Mouse (Mus musculus) forebrain, embryonic 11.5 days (tissue): ENCODE measurements around the gene Ccnyl1. TPM values are rescaled to one million over a fixed set of nuclear protein-coding genes. Genes with fewer than 3 reads are reported as not detected.
A peak's percentile ranks its signal among the peaks of the same experiment; 100 is the strongest.

ENCODE experiments used
- ATAC-seq: fragments of 200-750 bp; cut with Nextera tagmentation; replicated peaks from 2 replicates; pipeline ENCODE4 v1.8.0; 2017; ENCODE audit warnings: moderate TSS enrichment; ENCODE audit not compliant: low FRiP score
- DNase-seq: peaks from one replicate; pipeline ENCODE4 v3.0.0-alpha.2; 2017; ENCODE audit warnings: low spot score
- H3K27ac ChIP-seq: fragments of 300-500 bp; sonication (generic); 2 replicates; pipeline ENCODE4 v1.5.1; 2014; ENCODE audit warnings: low read depth, low read length
- H3K27me3 ChIP-seq: fragments of 300-500 bp; sonication (generic); 2 replicates; pipeline ENCODE4 v1.6.1; 2014; ENCODE audit warnings: mild to moderate bottlenecking, low read length, mixed read lengths; ENCODE audit not compliant: control insufficient read depth, insufficient read depth
- H3K36me3 ChIP-seq: fragments of 300-500 bp; sonication (generic); 2 replicates; pipeline ENCODE4 v1.6.1; 2014; ENCODE audit warnings: mild to moderate bottlenecking, low read length, moderate library complexity, mixed read lengths; ENCODE audit not compliant: control insufficient read depth, insufficient read depth
- H3K4me1 ChIP-seq: fragments of 300-500 bp; sonication (generic); replicated peaks from 2 replicates; pipeline ENCODE4 v1.6.1; 2014; ENCODE audit warnings: low read length, mixed read lengths; ENCODE audit not compliant: control insufficient read depth, insufficient read depth
- H3K4me2 ChIP-seq: fragments of 300-500 bp; sonication (generic); 2 replicates; pipeline ENCODE4 v1.6.1; 2014; ENCODE audit warnings: low read depth, mild to moderate bottlenecking, low read length, moderate library complexity, mixed read lengths; ENCODE audit not compliant: severe bottlenecking
- H3K4me3 ChIP-seq: fragments of 300-500 bp; sonication (generic); 2 replicates; pipeline ENCODE4 v1.5.1; 2014; ENCODE audit warnings: low read depth, low read length
- H3K9ac ChIP-seq: fragments of 300-500 bp; sonication (generic); 2 replicates; pipeline ENCODE4 v1.6.1; 2014; ENCODE audit warnings: low read length
- H3K9me3 ChIP-seq: fragments of 300-500 bp; sonication (generic); 2 replicates; pipeline ENCODE4 v1.6.1; 2016; ENCODE audit warnings: low read length, mixed read lengths; ENCODE audit not compliant: control insufficient read depth
- WGBS: fragments of 180-500 bp; shearing (Covaris S2); extraction: QIAGEN DNeasy Blood & Tissue Kit; methylation state at CpG from one replicate; pipeline ENCODE4 v1.1.7; 2014; 5-methylcytosine and 5-hydroxymethylcytosine counted together
- polyA plus RNA-seq: library from polyadenylated mRNA; unstranded; fragments of >200 nt; fragmentation: Nextera tagmentation; extraction: Ambion mirVana; gene quantifications from 2 replicates; pipeline ENCODE4 v1.2.1, GENCODE M21; 2014

The Ccnyl1 gene
- polyA plus RNA-seq, 1 experiment from 2014 or later, result 10.6 TPM

- Histone ChIP-seq H3K4me2 (no peak overlapping the region), H3K27me3 (no peaks in the 10 kb centered on the region), H3K9ac (no peak overlapping the region), H3K9me3 (no peaks in the 10 kb centered on the region), H3K27ac (no peak overlapping the region), H3K4me1 (no peaks in the 10 kb centered on the region), H3K4me3 (no peak overlapping the region), H3K36me3 (no peaks in the 10 kb centered on the region)
- DNase-seq (no peak), ATAC-seq (no peak)
- WGBS, result 88% methylated on average over 14 of the region's 14 CpGs
Measured at GRCm38 (mm10) chr1:64712006-64712760, 21.9 kb downstream of the Ccnyl1 start.

- no peaks in the 10 kb centered on the region for H3K9me3 ChIP-seq
- DNase-seq (no peak), ATAC-seq (no peak)
- no peak overlapping the region for H3K27ac ChIP-seq
- WGBS, result 73% methylated on average over 2 of the region's 2 CpGs
- H3K4me1 ChIP-seq, result no peaks in the 10 kb centered on the region
- no peaks in the 10 kb centered on the region; the same call in 1 of the 2 replicates for H3K36me3 ChIP-seq
- H3K9ac ChIP-seq, result no peak overlapping the region
- H3K4me3 ChIP-seq, result no peak overlapping the region
- no peaks in the 10 kb centered on the region for H3K27me3 ChIP-seq
- no peak overlapping the region for H3K4me2 ChIP-seq
Measured at GRCm38 (mm10) chr1:64715458-64715857, 25.2 kb downstream of the Ccnyl1 start.

GRCm38 (mm10) chr1:64716589-64717304 is 26.5 kb downstream of the Ccnyl1 start:
- no peak for ATAC-seq
- Histone ChIP-seq H3K4me2 (no peak overlapping the region), H3K27me3 (no peaks in the 10 kb centered on the region), H3K4me3 (no peak overlapping the region), H3K4me1 (no peaks in the 10 kb centered on the region), H3K9ac (no peak overlapping the region), H3K9me3 (no peaks in the 10 kb centered on the region), H3K36me3 (no peaks in the 10 kb centered on the region; the same call in 1 of the 2 replicates), H3K27ac (no peak overlapping the region)
- no peak for DNase-seq
- WGBS, result 89% methylated on average over 7 of the region's 7 CpGs

GRCm38 (mm10) chr1:64717504-64717903 is 27.2 kb downstream of the Ccnyl1 start:
- Histone ChIP-seq H3K27ac (no peak overlapping the region), H3K27me3 (no peaks in the 10 kb centered on the region), H3K4me1 (no peaks in the 10 kb centered on the region), H3K4me2 (no peak overlapping the region), H3K4me3 (no peak overlapping the region), H3K9me3 (no peaks in the 10 kb centered on the region), H3K36me3 (no peaks in the 10 kb centered on the region; the same call in 1 of the 2 replicates), H3K9ac (no peak overlapping the region)
- DNase-seq, result no peak
- 0 out of 2 replicates have a peak, but pooled peaks have one; percentile 64 for ATAC-seq

- Histone ChIP-seq H3K9ac (no peak overlapping the region), H3K27ac (no peak overlapping the region), H3K4me2 (no peak overlapping the region), H3K9me3 (no peaks in the 10 kb centered on the region), H3K4me3 (no peak overlapping the region), H3K36me3 (no peaks in the 10 kb centered on the region; the same call in 1 of the 2 replicates), H3K4me1 (no peaks in the 10 kb centered on the region), H3K27me3 (no peaks in the 10 kb centered on the region)
- ATAC-seq (no peak), DNase-seq (no peak)
- WGBS, result 65% methylated on average over 10 of the region's 10 CpGs
Measured at GRCm38 (mm10) chr1:64721034-64721587, 30.9 kb downstream of the Ccnyl1 start.

- 67% methylated on average over 4 of the region's 4 CpGs for WGBS
- H3K9ac ChIP-seq, result no peak overlapping the region
- no peak overlapping the region for H3K4me2 ChIP-seq
- H3K36me3 ChIP-seq, result no peaks in the 10 kb centered on the region
- peaks cover 20% of the 10 kb centered on the region for H3K27me3 ChIP-seq
- ATAC-seq (no peak), DNase-seq (no peak)
- no peaks in the 10 kb centered on the region for H3K9me3 ChIP-seq
- peaks cover 14% of the 10 kb centered on the region; the same call in 1 of the 2 replicates for H3K4me1 ChIP-seq
- no peak overlapping the region for H3K4me3 ChIP-seq
- no peak overlapping the region for H3K27ac ChIP-seq
Measured at GRCm38 (mm10) chr1:64730046-64730445, 39.8 kb downstream of the Ccnyl1 start.

- ATAC-seq, result no peak
- Histone ChIP-seq H3K9me3 (no peaks in the 10 kb centered on the region), H3K36me3 (no peaks in the 10 kb centered on the region), H3K4me3 (no peak overlapping the region), H3K9ac (no peak overlapping the region), H3K27me3 (peaks cover 34% of the 10 kb centered on the region), H3K4me1 (peaks cover 23% of the 10 kb centered on the region), H3K27ac (no peak overlapping the region), H3K4me2 (no peak overlapping the region)
- no peak for DNase-seq
- 64% methylated on average over 16 of the region's 16 CpGs for WGBS
Measured at GRCm38 (mm10) chr1:64731341-64732020, 41.2 kb downstream of the Ccnyl1 start.

GRCm38 (mm10) chr1:64732161-64732560 is 41.9 kb downstream of the Ccnyl1 start:
- WGBS, result 39% methylated on average over 10 of the region's 10 CpGs
- Histone ChIP-seq H3K9me3 (no peaks in the 10 kb centered on the region), H3K27me3 (peaks cover 39% of the 10 kb centered on the region), H3K4me1 (peaks cover 23% of the 10 kb centered on the region), H3K4me3 (no peak overlapping the region), H3K36me3 (no peaks in the 10 kb centered on the region), H3K4me2 (no peak overlapping the region), H3K27ac (no peak overlapping the region), H3K9ac (no peak overlapping the region)
- no peak for DNase-seq
- ATAC-seq, result no peak
